Mouse (Mus musculus) neural tube, embryonic 11.5 days (tissue): ENCODE measurements around the gene Srrm1. TPM values are rescaled to one million over a fixed set of nuclear protein-coding genes. Genes with fewer than 3 reads are reported as not detected.

Experiments used
- ATAC-seq: fragments of 200-750 bp; cut with Nextera tagmentation; 2 replicates; pipeline ENCODE4 v1.8.0; 2017; ENCODE audit warnings: moderate number of reproducible peaks, mild to moderate bottlenecking, moderate TSS enrichment, moderate library complexity; ENCODE audit not compliant: insufficient read depth, low FRiP score, low TSS enrichment
- DNase-seq: peaks from one replicate; pipeline ENCODE4 v3.0.0-alpha.2; 2015; ENCODE audit warnings: low spot score
- H3K27ac ChIP-seq: fragments of 300-500 bp; sonication (generic); 2 replicates; pipeline ENCODE4 v1.5.1; 2014; ENCODE audit warnings: low read depth, mild to moderate bottlenecking, low read length
- H3K27me3 ChIP-seq: fragments of 300-500 bp; sonication (generic); 2 replicates; pipeline ENCODE4 v1.6.1; 2014; ENCODE audit warnings: mild to moderate bottlenecking, low read length, mixed read lengths; ENCODE audit not compliant: control insufficient read depth, insufficient read depth
- H3K36me3 ChIP-seq: fragments of 300-500 bp; sonication (generic); 2 replicates; pipeline ENCODE4 v1.6.1; 2014; ENCODE audit warnings: mild to moderate bottlenecking, low read length, moderate library complexity, mixed read lengths; ENCODE audit not compliant: control insufficient read depth, insufficient read depth
- H3K4me1 ChIP-seq: fragments of 300-500 bp; sonication (generic); 2 replicates; pipeline ENCODE4 v1.6.1; 2014; ENCODE audit warnings: low read length, mixed read lengths; ENCODE audit not compliant: control insufficient read depth, insufficient read depth
- H3K4me2 ChIP-seq: fragments of 300-500 bp; sonication (generic); 2 replicates; pipeline ENCODE4 v1.6.1; 2014; ENCODE audit warnings: low read depth, mild to moderate bottlenecking, moderate library complexity
- H3K4me3 ChIP-seq: fragments of 300-500 bp; sonication (generic); 2 replicates; pipeline ENCODE4 v1.5.1; 2014; ENCODE audit warnings: low read depth, low read length
- H3K9ac ChIP-seq: fragments of 300-500 bp; sonication (generic); 2 replicates; pipeline ENCODE4 v1.6.1; 2014; ENCODE audit warnings: mild to moderate bottlenecking, low read length
- H3K9me3 ChIP-seq: fragments of 300-500 bp; sonication (generic); 2 replicates; pipeline ENCODE4 v1.6.1; 2016; ENCODE audit warnings: low read length; ENCODE audit not compliant: control insufficient read depth
- WGBS: fragments of 180-500 bp; shearing (Covaris S2); extraction: QIAGEN DNeasy Blood & Tissue Kit; methylation state at CpG from one replicate; pipeline ENCODE4 v1.1.7; 2014; 5-methylcytosine and 5-hydroxymethylcytosine counted together
- polyA plus RNA-seq: library from polyadenylated mRNA; unstranded; fragments of >200 nt; fragmentation: Nextera tagmentation; extraction: Ambion mirVana; gene quantifications from 2 replicates; pipeline ENCODE4 v1.2.1, GENCODE M21; 2014

Gene Srrm1
- polyA plus RNA-seq, 1 experiment from 2014 or later, result 168 TPM

DNA sequence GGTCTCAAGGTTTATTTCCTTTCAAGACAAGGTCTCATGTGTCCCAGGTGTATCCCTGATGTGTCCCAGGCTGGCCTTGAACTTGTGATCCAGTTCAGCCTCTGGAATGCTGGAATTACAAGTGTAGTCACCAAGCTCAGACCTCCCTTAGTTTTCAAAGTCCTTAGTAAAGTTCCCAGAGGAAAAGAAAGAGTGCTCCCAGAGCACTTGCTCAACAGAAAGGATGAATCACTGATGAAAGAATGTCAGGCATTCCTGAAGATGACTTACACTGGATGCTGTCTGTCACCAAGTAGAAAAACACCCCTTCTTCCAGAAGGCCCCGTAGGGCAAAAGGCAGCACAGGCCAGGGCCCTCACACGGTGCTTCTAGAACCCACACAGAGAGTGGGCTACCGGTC, 52.0 kb downstream of the Srrm1 start:
- Histone ChIP-seq H3K4me1 (no peaks in the 10 kb centered on the region), H3K27ac (no peak overlapping the region), H3K4me2 (no peak overlapping the region), H3K27me3 (no peaks in the 10 kb centered on the region), H3K4me3 (no peak overlapping the region), H3K36me3 (no peaks in the 10 kb centered on the region), H3K9me3 (no peaks in the 10 kb centered on the region), H3K9ac (no peak overlapping the region)
- DNase-seq (no peak), ATAC-seq (no peak)
- WGBS, result 98% methylated on average over 3 of the region's 3 CpGs

DNA sequence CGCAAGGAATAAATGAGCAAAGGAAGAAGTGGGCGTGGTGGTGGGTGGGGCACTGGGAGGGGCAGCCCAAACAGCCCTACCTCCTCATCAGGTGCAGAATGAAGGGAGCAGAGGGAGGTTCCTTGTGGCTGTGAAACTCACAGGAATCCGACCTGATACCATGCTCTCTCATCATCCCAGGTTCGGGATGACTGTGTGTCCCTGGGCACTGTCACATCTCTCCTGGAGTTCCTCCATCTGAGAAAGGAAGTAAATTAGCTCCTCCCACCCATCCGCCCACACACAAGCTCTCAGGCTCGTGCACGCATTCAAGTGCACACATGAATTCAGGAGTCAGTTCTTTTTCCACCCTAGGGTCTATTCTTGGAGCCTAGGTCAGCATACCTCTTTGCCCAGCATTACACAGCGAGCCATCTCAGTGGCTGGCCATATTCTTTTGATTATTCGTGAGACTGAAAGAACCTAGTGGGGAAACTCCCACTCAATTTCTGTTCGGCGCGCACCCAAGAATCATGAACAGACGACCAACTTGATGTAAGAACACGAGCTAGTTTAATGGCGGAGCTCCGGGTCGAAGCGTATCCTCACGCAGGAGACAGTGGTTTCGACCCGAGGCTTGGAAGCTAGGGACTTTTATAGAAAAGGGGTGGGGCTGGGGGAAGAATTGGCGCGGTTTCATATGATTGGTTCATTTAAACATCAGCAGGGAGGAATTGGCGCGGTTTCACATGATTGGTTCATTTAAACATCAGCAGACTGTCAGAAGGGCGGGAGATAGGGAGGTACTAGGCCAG, 52.7 kb downstream of the Srrm1 start:
- ATAC-seq (no peak), DNase-seq (no peak)
- H3K27me3 ChIP-seq, result no peaks in the 10 kb centered on the region
- H3K9ac ChIP-seq, result no peak overlapping the region
- no peak overlapping the region for H3K4me3 ChIP-seq
- WGBS, result 92% methylated on average over 26 of the region's 26 CpGs
- no peaks in the 10 kb centered on the region for H3K4me1 ChIP-seq
- no peak overlapping the region for H3K4me2 ChIP-seq
- H3K27ac ChIP-seq, result no peak overlapping the region
- no peaks in the 10 kb centered on the region for H3K9me3 ChIP-seq
- no peaks in the 10 kb centered on the region for H3K36me3 ChIP-seq

DNA sequence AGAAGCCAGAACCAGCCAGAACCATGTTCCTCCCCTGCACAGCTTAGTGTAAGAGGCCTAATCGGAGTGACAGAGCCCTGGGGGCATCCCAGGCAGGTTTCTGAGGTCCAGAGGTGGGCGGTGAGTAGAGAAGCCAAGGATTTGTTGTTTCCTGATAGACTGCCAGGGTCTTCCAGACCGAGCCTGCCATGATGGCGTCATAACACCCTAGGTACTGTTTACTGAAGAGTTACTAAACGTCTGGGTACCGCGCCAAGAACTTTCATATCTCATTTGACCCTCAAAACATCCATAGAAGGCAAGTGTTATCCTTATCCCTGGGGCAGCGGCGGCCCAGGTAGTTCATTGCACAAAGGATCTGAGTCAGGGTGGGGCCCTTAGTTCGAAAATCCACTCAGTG, 54.4 kb downstream of the Srrm1 start:
- Histone ChIP-seq H3K27ac (no peak overlapping the region), H3K4me3 (no peak overlapping the region), H3K9me3 (no peaks in the 10 kb centered on the region), H3K4me1 (no peaks in the 10 kb centered on the region), H3K4me2 (no peak overlapping the region), H3K9ac (no peak overlapping the region), H3K27me3 (no peaks in the 10 kb centered on the region), H3K36me3 (no peaks in the 10 kb centered on the region)
- DNase-seq (no peak), ATAC-seq (no peak)
- 95% methylated on average over 10 of the region's 10 CpGs for WGBS

GRCm38 (mm10) chr4:135297931-135298546, 55.1 kb downstream of the Srrm1 start:
- no peak for ATAC-seq
- H3K4me3 ChIP-seq, result no peak overlapping the region
- no peaks in the 10 kb centered on the region for H3K4me1 ChIP-seq
- H3K9ac ChIP-seq, result no peak overlapping the region
- no peak for DNase-seq
- H3K36me3 ChIP-seq, result no peaks in the 10 kb centered on the region
- no peaks in the 10 kb centered on the region for H3K27me3 ChIP-seq
- no peak overlapping the region for H3K4me2 ChIP-seq
- H3K27ac ChIP-seq, result no peak overlapping the region
- whole genome bisulfite sequencing, result 70% methylated on average over 15 of the region's 15 CpGs
- H3K9me3 ChIP-seq, result no peaks in the 10 kb centered on the region

DNA sequence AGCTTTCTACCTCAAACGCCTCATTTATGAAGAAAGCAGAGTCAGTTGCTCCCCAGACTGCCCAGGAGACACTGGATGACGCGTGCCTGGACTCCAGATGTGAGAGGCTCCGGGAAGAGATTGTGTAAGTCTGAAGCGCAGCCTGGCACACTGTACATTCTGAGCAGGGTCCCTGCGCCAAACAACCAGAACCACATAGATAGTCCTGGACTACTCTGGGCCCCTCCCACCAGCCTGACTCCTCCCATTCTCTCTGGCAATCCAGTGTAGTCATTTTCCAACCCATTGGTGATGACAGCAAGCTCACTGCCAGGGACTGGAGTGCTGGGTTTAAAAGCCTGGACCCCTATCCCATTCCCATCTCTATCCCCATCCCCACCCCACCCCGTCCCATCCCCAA, 56.0 kb downstream of the Srrm1 start:
- no peak overlapping the region for H3K4me2 ChIP-seq
- H3K36me3 ChIP-seq, result no peaks in the 10 kb centered on the region
- DNase-seq (no peak), ATAC-seq (no peak)
- H3K4me1 ChIP-seq, result no peaks in the 10 kb centered on the region
- no peak overlapping the region for H3K27ac ChIP-seq
- H3K27me3 ChIP-seq, result no peaks in the 10 kb centered on the region
- no peak overlapping the region for H3K9ac ChIP-seq
- 64% methylated on average over 7 of the region's 7 CpGs for WGBS
- no peak overlapping the region for H3K4me3 ChIP-seq
- H3K9me3 ChIP-seq, result no peaks in the 10 kb centered on the region

DNA sequence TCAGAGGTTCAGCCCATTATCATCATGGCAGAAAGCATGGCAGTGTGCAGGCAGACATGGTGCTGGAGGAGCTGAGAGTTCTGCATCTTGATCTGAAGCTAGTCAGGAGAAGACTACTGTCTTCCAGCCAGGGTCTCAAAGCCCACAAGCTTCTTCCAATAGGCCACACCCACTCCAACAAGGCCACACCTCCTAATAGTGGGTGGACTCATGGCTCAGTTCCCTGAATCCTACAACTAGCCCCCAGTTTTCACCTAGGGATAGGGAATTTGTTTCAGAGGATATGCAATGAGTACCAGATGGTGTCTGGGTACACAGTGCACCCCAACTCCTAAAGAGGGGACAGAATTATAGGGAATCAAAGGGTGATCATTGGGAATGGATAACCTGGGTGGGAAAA, 56.6 kb downstream of the Srrm1 start:
- Histone ChIP-seq H3K4me2 (no peak overlapping the region), H3K27ac (no peak overlapping the region), H3K4me3 (no peak overlapping the region), H3K36me3 (no peaks in the 10 kb centered on the region), H3K4me1 (no peaks in the 10 kb centered on the region), H3K27me3 (no peaks in the 10 kb centered on the region), H3K9ac (no peak overlapping the region), H3K9me3 (no peaks in the 10 kb centered on the region)
- no peak for ATAC-seq
- DNase-seq, result no peak

- ATAC-seq, result no peak
- no peaks in the 10 kb centered on the region for H3K4me1 ChIP-seq
Observed at GRCm38 (mm10) chr4:135293813-135294212, 59.3 kb downstream of the Srrm1 start.

GRCm38 (mm10) chr4:135292477-135293089, 60.5 kb downstream of the Srrm1 start:
- DNase-seq (peak; percentile 59), ATAC-seq (no peak)
- Histone ChIP-seq H3K36me3 (no peaks in the 10 kb centered on the region), H3K9me3 (no peaks in the 10 kb centered on the region), H3K4me2 (0 out of 2 replicates have a peak overlapping the region, but pooled peaks have one; percentile 4), H3K4me3 (no peak overlapping the region), H3K27ac (no peak overlapping the region), H3K9ac (0 out of 2 replicates have a peak overlapping the region, but pooled peaks have one; percentile 11), H3K27me3 (no peaks in the 10 kb centered on the region), H3K4me1 (no peaks in the 10 kb centered on the region)
- whole genome bisulfite sequencing, result 12% methylated on average over 12 of the region's 12 CpGs

More at GRCm38 (mm10) chr4:135293813-135294212, 59.3 kb downstream of the Srrm1 start:
- Histone ChIP-seq H3K36me3 (no peaks in the 10 kb centered on the region), H3K9me3 (no peaks in the 10 kb centered on the region), H3K4me2 (no peak overlapping the region), H3K4me3 (no peak overlapping the region), H3K27me3 (no peaks in the 10 kb centered on the region), H3K9ac (no peak overlapping the region), H3K27ac (no peak overlapping the region)
- no peak for DNase-seq
- 84% methylated on average over 3 of the region's 3 CpGs for WGBS
